Mouse (Mus musculus) embryonic facial prominence, embryonic 11.5 days (tissue): ENCODE data around the gene 4930470P17Rik. TPM values are rescaled to one million over a fixed set of nuclear protein-coding genes. Genes with fewer than 3 reads are reported as not detected.
"Not testable (repeated sequence)": the region's sequence is repeated elsewhere in the genome, so short reads cannot be mapped to it uniquely, and the experiment has no call there.

Source experiments
- ATAC-seq: fragments of 200-750 bp; cut with Nextera tagmentation; replicated peaks from 2 replicates; pipeline ENCODE4 v1.8.0; 2017; ENCODE audit warnings: low read depth; ENCODE audit not compliant: insufficient number of reproducible peaks, low FRiP score, low TSS enrichment
- DNase-seq: peaks from one replicate; pipeline ENCODE4 v3.0.0-alpha.2; 2015; ENCODE audit warnings: low spot score
- H3K27ac ChIP-seq: fragments of 300-500 bp; sonication (generic); replicated peaks from 2 replicates; pipeline ENCODE4 v1.5.1; 2014; ENCODE audit warnings: mild to moderate bottlenecking, low read depth, low read length, control low read depth
- H3K27me3 ChIP-seq: fragments of 300-500 bp; sonication (generic); 2 replicates; pipeline ENCODE4 v1.6.1; 2014; ENCODE audit warnings: mild to moderate bottlenecking, low read length, moderate library complexity, mixed read lengths; ENCODE audit not compliant: control insufficient read depth, insufficient read depth
- H3K36me3 ChIP-seq: fragments of 300-500 bp; sonication (generic); replicated peaks from 2 replicates; pipeline ENCODE4 v1.6.1; 2014; ENCODE audit warnings: low read depth, mild to moderate bottlenecking, low read length, moderate library complexity, mixed read lengths; ENCODE audit not compliant: control insufficient read depth, insufficient read depth
- H3K4me1 ChIP-seq: fragments of 300-500 bp; sonication (generic); 2 replicates; pipeline ENCODE4 v1.6.1; 2014; ENCODE audit warnings: low read length, mixed read lengths; ENCODE audit not compliant: control insufficient read depth, insufficient read depth
- H3K4me2 ChIP-seq: fragments of 300-500 bp; sonication (generic); 2 replicates; pipeline ENCODE4 v1.6.1; 2014; ENCODE audit warnings: low read depth, mild to moderate bottlenecking, control low read depth, low read length, moderate library complexity
- H3K4me3 ChIP-seq: fragments of 300-500 bp; sonication (generic); 2 replicates; pipeline ENCODE4 v1.5.1; 2014; ENCODE audit warnings: low read depth, low read length, control low read depth
- H3K9ac ChIP-seq: fragments of 300-500 bp; sonication (generic); replicated peaks from 2 replicates; pipeline ENCODE4 v1.6.1; 2014; ENCODE audit warnings: mild to moderate bottlenecking, control low read depth, low read length
- H3K9me3 ChIP-seq: fragments of 300-500 bp; sonication (generic); replicated peaks from 2 replicates; pipeline ENCODE4 v1.6.1; 2016; ENCODE audit warnings: mild to moderate bottlenecking, low read length, inconsistent platforms, mixed read lengths; ENCODE audit not compliant: control insufficient read depth
- WGBS: fragments of 180-500 bp; shearing (Covaris S2); extraction: QIAGEN DNeasy Blood & Tissue Kit; methylation state at CpG from one replicate; pipeline ENCODE4 v1.1.7; 2014; 5-methylcytosine and 5-hydroxymethylcytosine counted together
- polyA plus RNA-seq: library from polyadenylated mRNA; unstranded; fragments of >200 nt; fragmentation: Nextera tagmentation; extraction: Ambion mirVana; gene quantifications from 2 replicates; pipeline ENCODE4 v1.2.1, GENCODE M21; 2014

4930470P17Rik gene
- polyA plus RNA-seq, 1 experiment from 2014 or later = not detected

GRCm38 (mm10) chr2:170632386-170632785 lies 30.6 kb upstream of the 4930470P17Rik start:
- H3K27me3 ChIP-seq = no peaks in the 10 kb centered on the region
- no peak overlapping the region for H3K9ac ChIP-seq
- H3K36me3 ChIP-seq = no peaks in the 10 kb centered on the region
- H3K9me3 ChIP-seq = no peaks in the 10 kb centered on the region
- no peak for ATAC-seq
- DNase-seq = no peak
- H3K27ac ChIP-seq = no peak overlapping the region
- H3K4me1 ChIP-seq = no peaks in the 10 kb centered on the region
- H3K4me3 ChIP-seq = no peak overlapping the region
- no peak overlapping the region for H3K4me2 ChIP-seq

GRCm38 (mm10) chr2:170631375-170631774 lies 29.6 kb upstream of the 4930470P17Rik start:
- DNase-seq (no peak), ATAC-seq (no peak)
- 88% methylated on average over 1 of the region's 1 CpGs for WGBS
- Histone ChIP-seq H3K9ac (no peak overlapping the region), H3K36me3 (no peaks in the 10 kb centered on the region), H3K9me3 (no peaks in the 10 kb centered on the region), H3K4me3 (no peak overlapping the region), H3K27ac (no peak overlapping the region), H3K27me3 (no peaks in the 10 kb centered on the region), H3K4me2 (no peak overlapping the region), H3K4me1 (no peaks in the 10 kb centered on the region)

DNA sequence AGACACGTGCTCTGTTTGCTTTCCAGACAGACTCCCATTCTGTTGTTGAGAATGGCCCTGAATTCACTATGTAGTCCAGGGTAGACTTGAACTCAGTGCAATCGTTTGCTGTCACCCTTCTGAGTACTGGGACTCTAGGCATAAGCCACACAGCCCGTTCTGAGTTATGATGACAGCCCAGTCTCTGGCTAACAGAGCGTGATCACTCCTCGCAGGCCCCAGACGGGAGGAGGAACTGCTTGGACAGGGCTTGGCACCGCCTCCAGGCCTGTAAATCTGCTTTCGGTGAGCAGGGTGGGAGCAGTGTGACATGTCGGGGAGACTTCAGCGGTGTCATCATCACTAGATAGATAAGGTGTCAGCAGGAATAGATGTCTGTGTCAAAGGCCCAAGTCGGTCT lies 28.7 kb upstream of the 4930470P17Rik start:
- no peaks in the 10 kb centered on the region for H3K4me1 ChIP-seq
- H3K27ac ChIP-seq = no peak overlapping the region
- H3K27me3 ChIP-seq = no peaks in the 10 kb centered on the region
- no peak overlapping the region for H3K4me3 ChIP-seq
- H3K9me3 ChIP-seq = no peaks in the 10 kb centered on the region
- no peaks in the 10 kb centered on the region for H3K36me3 ChIP-seq
- ATAC-seq (no peak), DNase-seq (no peak)
- H3K4me2 ChIP-seq = no peak overlapping the region
- H3K9ac ChIP-seq = no peak overlapping the region
- 88% methylated on average over 11 of the region's 11 CpGs for WGBS

GRCm38 (mm10) chr2:170627991-170628390 lies 26.2 kb upstream of the 4930470P17Rik start:
- H3K36me3 ChIP-seq, H3K4me1 ChIP-seq, H3K27me3 ChIP-seq, H3K9me3 ChIP-seq, DNase-seq, H3K4me3 ChIP-seq, H3K4me2 ChIP-seq, H3K27ac ChIP-seq, H3K9ac ChIP-seq, ATAC-seq: not testable (repeated sequence)
- 88% methylated on average over 11 of the region's 11 CpGs for WGBS

DNA sequence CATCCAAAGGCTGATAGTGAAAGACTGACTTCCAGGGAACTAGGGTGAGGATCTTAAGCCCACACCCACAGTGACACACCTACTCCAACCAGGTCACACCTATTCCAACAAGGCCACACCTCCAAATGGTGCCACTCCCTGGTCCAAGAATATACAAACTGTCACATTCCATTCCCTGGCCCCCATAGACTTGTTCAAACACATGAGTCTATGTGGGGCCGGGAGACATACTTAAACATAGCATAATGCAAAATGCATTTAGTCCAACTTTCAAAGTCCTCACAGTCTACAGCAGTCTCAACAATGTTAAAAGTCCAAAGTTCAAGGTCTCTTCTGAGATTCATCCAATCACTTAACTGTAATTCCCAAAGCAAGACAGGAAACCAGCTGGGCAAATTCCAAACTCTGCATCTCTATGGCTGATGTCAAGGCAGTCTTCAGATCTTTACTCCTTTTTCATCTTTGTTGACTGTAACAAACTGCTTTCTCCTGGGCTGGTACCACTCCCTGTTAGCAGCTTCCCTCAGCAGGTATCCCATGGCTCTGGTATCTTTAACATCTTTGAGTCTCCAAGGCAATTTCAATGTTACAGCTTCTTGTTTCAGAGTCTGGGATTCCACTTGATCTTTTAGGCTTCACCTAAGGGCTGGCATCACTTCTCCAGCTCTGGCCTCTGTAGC lies 22.5 kb upstream of the 4930470P17Rik start:
- not testable (repeated sequence) for H3K9ac ChIP-seq, H3K4me1 ChIP-seq, H3K36me3 ChIP-seq, H3K9me3 ChIP-seq, H3K27me3 ChIP-seq, H3K4me2 ChIP-seq, ATAC-seq, H3K4me3 ChIP-seq, H3K27ac ChIP-seq, DNase-seq
- 86% methylated on average over 1 of the region's 1 CpGs for WGBS

- Histone ChIP-seq H3K27ac (no peak overlapping the region), H3K4me1 (no peaks in the 10 kb centered on the region), H3K4me3 (no peak overlapping the region), H3K9ac (no peak overlapping the region), H3K36me3 (no peaks in the 10 kb centered on the region), H3K27me3 (no peaks in the 10 kb centered on the region), H3K9me3 (no peaks in the 10 kb centered on the region), H3K4me2 (no peak overlapping the region)
- no peak for ATAC-seq
- 88% methylated on average over 13 of the region's 13 CpGs for WGBS
- DNase-seq = no peak
Observed at GRCm38 (mm10) chr2:170622985-170623384, 21.2 kb upstream of the 4930470P17Rik start.

GRCm38 (mm10) chr2:170618862-170619492 lies 17.2 kb upstream of the 4930470P17Rik start:
- no peaks in the 10 kb centered on the region for H3K27me3 ChIP-seq
- H3K36me3 ChIP-seq = no peaks in the 10 kb centered on the region
- H3K9ac ChIP-seq = no peak overlapping the region
- H3K4me3 ChIP-seq = no peak overlapping the region
- ATAC-seq = no peak
- H3K9me3 ChIP-seq = no peaks in the 10 kb centered on the region
- no peaks in the 10 kb centered on the region for H3K4me1 ChIP-seq
- no peak for DNase-seq
- WGBS = 83% methylated on average over 12 of the region's 12 CpGs
- H3K27ac ChIP-seq = no peak overlapping the region
- no peak overlapping the region for H3K4me2 ChIP-seq

GRCm38 (mm10) chr2:170611794-170612193 lies 10.0 kb upstream of the 4930470P17Rik start:
- not testable (repeated sequence) for DNase-seq, H3K9ac ChIP-seq, ATAC-seq, H3K4me2 ChIP-seq, H3K27ac ChIP-seq, H3K4me1 ChIP-seq, H3K27me3 ChIP-seq, H3K4me3 ChIP-seq, H3K9me3 ChIP-seq, H3K36me3 ChIP-seq
- 80% methylated on average over 5 of the region's 5 CpGs for WGBS
